ENCODE assay signal across 39 mouse cellular contexts in the genomic region with DNA sequence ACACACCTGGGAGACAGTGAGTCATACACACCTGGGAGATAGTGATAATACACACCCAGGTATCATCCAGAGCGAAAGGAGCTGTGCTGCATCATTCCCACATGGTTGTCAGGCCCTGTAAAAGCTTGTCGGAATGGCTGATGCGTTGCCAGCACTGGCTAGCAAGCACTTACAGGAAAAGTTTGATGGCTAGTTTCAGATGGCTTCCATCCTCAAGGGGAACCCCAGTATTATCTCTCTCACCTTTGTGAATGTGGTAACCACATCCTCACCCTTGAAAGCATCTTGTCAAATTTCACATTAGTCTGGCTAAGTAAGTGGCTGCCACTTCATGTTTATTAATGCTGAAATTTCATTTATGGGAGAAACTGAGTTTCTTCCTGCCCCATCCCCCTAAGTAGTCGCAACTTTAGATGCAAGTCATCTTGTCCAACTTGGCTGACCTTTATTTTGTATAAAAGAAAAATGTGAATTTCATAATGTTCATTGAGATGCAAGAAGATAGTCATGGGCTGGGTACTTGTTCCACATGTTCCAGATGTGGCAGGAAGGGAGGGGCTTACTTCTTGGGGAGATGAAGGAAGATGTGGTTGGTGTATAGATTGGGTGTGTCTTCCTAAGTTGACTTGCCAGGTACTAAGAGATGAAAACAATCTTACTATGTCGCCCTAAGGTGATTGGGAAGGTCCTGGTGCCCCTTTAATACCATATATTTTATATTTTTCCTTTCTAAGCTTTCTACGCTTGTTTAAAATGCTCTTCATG. TPM values are rescaled to one million over a fixed set of nuclear protein-coding genes. Genes with fewer than 3 reads are reported as not detected.
DNase-seq lines count a peak whose midpoint lies in the region; ATAC-seq and TF ChIP-seq lines count a peak whose summit lies in the region.
"Had no signal": no experiment of that assay in that cellular context is flagged by ENCODE, and none has a peak within 500 bp of the region (broad histone marks: within the 10 kb centered on the region; RNA-seq: fewer than 3 reads in every experiment).

No protein-coding gene starts in this region.

- no peaks in the 10 kb centered on the region for H3K9me3 ChIP-seq in intestine, postnatal 0 days (ENCODE audit: control insufficient read depth)
- H3K9me3 ChIP-seq in intestine, embryonic 16.5 days (ENCODE audit: control insufficient read depth, low read length): no peaks in the 10 kb centered on the region
- H3K9me3 ChIP-seq in liver, postnatal 0 days (ENCODE audit: low read length): no peaks in the 10 kb centered on the region
- H3K9me3 ChIP-seq: embryonic facial prominence, embryonic 10.5 days; embryonic facial prominence, embryonic 15.5 days; G1E; limb, embryonic 12.5 days; midbrain, embryonic 10.5 days; midbrain, embryonic 15.5 days; neural tube, embryonic 12.5 days had no signal

- no peak overlapping the region for H3K4me3 ChIP-seq in intestine, postnatal 0 days (ENCODE audit: low read depth, low read length)
- no peak overlapping the region for H3K4me3 ChIP-seq in intestine, embryonic 16.5 days (ENCODE audit: low read length)
- no peak overlapping the region for H3K4me3 ChIP-seq in liver, postnatal 0 days (ENCODE audit: low read depth, low read length)
- H3K4me3 ChIP-seq: embryonic facial prominence, embryonic 10.5 days; embryonic facial prominence, embryonic 15.5 days; heart, adult 2 months; left cerebral cortex, adult 2 months; limb, embryonic 12.5 days; midbrain, embryonic 10.5 days; midbrain, embryonic 15.5 days; neural tube, embryonic 12.5 days had no signal

- H3K4me1 ChIP-seq in intestine, postnatal 0 days (replicated peaks; ENCODE audit: control insufficient read depth, insufficient read depth, low read length): no peaks in the 10 kb centered on the region
- no peaks in the 10 kb centered on the region for H3K4me1 ChIP-seq in intestine, embryonic 16.5 days (ENCODE audit: control insufficient read depth, insufficient read depth, low read length)
- no peaks in the 10 kb centered on the region for H3K4me1 ChIP-seq in liver, postnatal 0 days (ENCODE audit: insufficient read depth)
- H3K4me1 ChIP-seq: embryonic facial prominence, embryonic 10.5 days; embryonic facial prominence, embryonic 15.5 days; limb, embryonic 12.5 days; midbrain, embryonic 10.5 days; midbrain, embryonic 15.5 days; neural tube, embryonic 12.5 days had no signal

- no peaks in the 10 kb centered on the region for H3K36me3 ChIP-seq in intestine, postnatal 0 days (ENCODE audit: control insufficient read depth, insufficient read depth)
- H3K36me3 ChIP-seq in intestine, embryonic 16.5 days (ENCODE audit: control insufficient read depth, insufficient read depth, low read length): no peaks in the 10 kb centered on the region
- no peaks in the 10 kb centered on the region for H3K36me3 ChIP-seq in liver, postnatal 0 days (replicated peaks; ENCODE audit: insufficient read depth, low read length)
- H3K36me3 ChIP-seq: embryonic facial prominence, embryonic 10.5 days; embryonic facial prominence, embryonic 15.5 days; G1E; limb, embryonic 12.5 days; midbrain, embryonic 10.5 days; midbrain, embryonic 15.5 days; neural tube, embryonic 12.5 days had no signal

- 0 out of 2 replicates have a peak overlapping the region, but pooled peaks have one; percentile 35 for H3K27ac ChIP-seq in intestine, postnatal 0 days (ENCODE audit: low read depth, low read length)
- H3K27ac ChIP-seq in intestine, embryonic 16.5 days (ENCODE audit: low read length): no peak overlapping the region
- H3K27ac ChIP-seq in liver, postnatal 0 days (ENCODE audit: low read depth): no peak overlapping the region
- H3K27ac ChIP-seq: embryonic facial prominence, embryonic 10.5 days; embryonic facial prominence, embryonic 15.5 days; heart, adult 2 months; left cerebral cortex, adult 2 months; limb, embryonic 12.5 days; liver, embryonic 14.5 days; midbrain, embryonic 10.5 days; midbrain, embryonic 15.5 days; neural tube, embryonic 12.5 days had no signal

- 80% methylated on average over 6 of the region's 6 CpGs for WGBS in intestine, postnatal 0 days
- 84% methylated on average over 6 of the region's 6 CpGs for WGBS in intestine, embryonic 16.5 days
- WGBS in liver, postnatal 0 days (ENCODE audit: insufficient replicate concordance): 78% methylated on average over 6 of the region's 6 CpGs

- peak; percentile 77 for DNase-seq in CD4-positive helper T cell, adult 2 months (ENCODE audit: low read depth, low spot score)
- peak; percentile 4 for DNase-seq in liver, postnatal 0 days
- no peak for DNase-seq in cerebellum, adult 9-10 months
- DNase-seq in gastrocnemius, postnatal 25 days: no peak
- DNase-seq: adrenal gland, postnatal 14 days; cerebellum, adult 11-12 months; cerebellum, postnatal 25 days; gastrocnemius, postnatal 36 days; heart, adult 2 months; kidney, adult 11 months; kidney, postnatal 14 days; lung, embryonic 14.5 days; lung, postnatal 14 days; right cerebral cortex, adult 18-20 months; right cerebral cortex, postnatal 4 days; thymus, postnatal 4 days had no signal

- no peak overlapping the region for H3K9ac ChIP-seq in intestine, postnatal 0 days (ENCODE audit: low read depth, low read length)
- H3K9ac ChIP-seq in intestine, embryonic 16.5 days (ENCODE audit: low read depth, low read length): no peak overlapping the region
- no peak overlapping the region for H3K9ac ChIP-seq in liver, postnatal 0 days (replicated peaks)
- H3K9ac ChIP-seq: embryonic facial prominence, embryonic 15.5 days; limb, embryonic 12.5 days; liver, embryonic 14.5 days; lung, embryonic 14.5 days; midbrain, embryonic 15.5 days; neural tube, embryonic 12.5 days had no signal

- no peak overlapping the region for H3K4me2 ChIP-seq in intestine, postnatal 0 days (replicated peaks; ENCODE audit: low read depth)
- H3K4me2 ChIP-seq in intestine, embryonic 16.5 days (ENCODE audit: low read depth, low read length): no peak overlapping the region
- H3K4me2 ChIP-seq in liver, postnatal 0 days (ENCODE audit: low read depth, low read length): no peak overlapping the region
- H3K4me2 ChIP-seq: embryonic facial prominence, embryonic 15.5 days; limb, embryonic 12.5 days; lung, embryonic 14.5 days; midbrain, embryonic 15.5 days; neural tube, embryonic 12.5 days had no signal

- no peak for TF ChIP-seq CTCF in intestine, postnatal 0 days (IDR thresholded peaks at IDR 0.05; ENCODE audit: low read depth)
- no peak for TF ChIP-seq CTCF in liver, postnatal 0 days (IDR thresholded peaks at IDR 0.05; ENCODE audit: low read depth)

- ATAC-seq in intestine, postnatal 0 days: no peak
- ATAC-seq in intestine, embryonic 16.5 days: no peak
- ATAC-seq in CD4-positive, CD25-positive, alpha-beta regulatory T cell, adult 4 months: peak; percentile 87
- ATAC-seq in liver, postnatal 0 days: no peak
- ATAC-seq: forebrain, embryonic 14.5 days; hindbrain, embryonic 16.5 days; midbrain, embryonic 15.5 days had no signal

- H3K27me3 ChIP-seq in intestine, postnatal 0 days (replicated peaks; ENCODE audit: control insufficient read depth, insufficient read depth, low read length): no peaks in the 10 kb centered on the region
- no peaks in the 10 kb centered on the region for H3K27me3 ChIP-seq in intestine, embryonic 16.5 days (replicated peaks; ENCODE audit: control insufficient read depth, insufficient read depth, low read length)
- H3K27me3 ChIP-seq in liver, postnatal 0 days (ENCODE audit: insufficient read depth, low read length): no peaks in the 10 kb centered on the region
- H3K27me3 ChIP-seq: embryonic facial prominence, embryonic 15.5 days; midbrain, embryonic 15.5 days; neural tube, embryonic 12.5 days had no signal

- TF ChIP-seq EP300 in liver, postnatal 0 days (IDR thresholded peaks at IDR 0.05; ENCODE audit: low read depth): no peak

RNA-seq across cellular contexts. Expression of a gene that starts 9.4 kb away (rescaled TPM):
- 1.6 TPM in 2 replicates for polyA plus RNA-seq in intestine, postnatal 0 days (2015; fragmentation: Nextera tagmentation; extraction: Ambion mirVana)
- 0.75 and 0.92 TPM in 2 replicates for polyA plus RNA-seq in intestine, embryonic 16.5 days (2015; fragmentation: Nextera tagmentation; extraction: Ambion mirVana)
- polyA plus RNA-seq in CD4-positive, CD25-positive, alpha-beta regulatory T cell, adult 4 months (2017; shearing (Covaris generic)): not detected
- polyA plus RNA-seq in liver, postnatal 0 days (2015; fragmentation: Nextera tagmentation; extraction: Ambion mirVana): 0.26 and 0.34 TPM in 2 replicates
- under 1 TPM in 1 of 2 experiments, not detected in 1; 0.21 TPM for total RNA-seq in gastrocnemius, postnatal 25 days (2021)
- total RNA-seq: layer of hippocampus, postnatal 10 days had no signal
- polyA plus RNA-seq: embryonic facial prominence, embryonic 10.5 days; G1E; hindbrain, embryonic 11.5 days; limb, embryonic 12.5 days; midbrain, embryonic 10.5 days; neural tube, embryonic 12.5 days; stomach, embryonic 14.5 days had no signal

RNA-seq across cellular contexts. Expression of a gene that starts 34.3 kb away (rescaled TPM):
- not detected in 2 replicates for polyA plus RNA-seq in intestine, postnatal 0 days (2015; fragmentation: Nextera tagmentation; extraction: Ambion mirVana)
- 0.05 and 0.15 TPM in 2 replicates for polyA plus RNA-seq in intestine, embryonic 16.5 days (2015; fragmentation: Nextera tagmentation; extraction: Ambion mirVana)
- under 1 TPM in 1 of 2 experiments, not detected in 1; 0.15 TPM for polyA plus RNA-seq in CD4-positive, CD25-positive, alpha-beta regulatory T cell, adult 4 months (2017; shearing (Covaris generic))
- 0.28 and 0.31 TPM in 2 replicates for polyA plus RNA-seq in liver, postnatal 0 days (2015; fragmentation: Nextera tagmentation; extraction: Ambion mirVana)
- total RNA-seq in gastrocnemius, postnatal 25 days (2021): not detected
- total RNA-seq: G1E; gastrocnemius, postnatal 36 days; heart, postnatal 25 days; left cerebral cortex, adult 2 months had no signal
- polyA plus RNA-seq: embryonic facial prominence, embryonic 10.5 days; embryonic facial prominence, embryonic 15.5 days; forebrain, embryonic 14.5 days; hindbrain, embryonic 11.5 days; hindbrain, embryonic 16.5 days; kidney, embryonic 14.5 days; limb, embryonic 12.5 days; lung, embryonic 14.5 days; midbrain, embryonic 15.5 days; neural tube, embryonic 12.5 days; stomach, embryonic 14.5 days had no signal

RNA-seq across cellular contexts. Expression of a gene that starts 57.4 kb away (rescaled TPM):
- not detected in 2 replicates for polyA plus RNA-seq in intestine, postnatal 0 days (2015; fragmentation: Nextera tagmentation; extraction: Ambion mirVana)
- polyA plus RNA-seq in intestine, embryonic 16.5 days (2015; fragmentation: Nextera tagmentation; extraction: Ambion mirVana): not detected in 2 replicates
- not detected for polyA plus RNA-seq in CD4-positive, CD25-positive, alpha-beta regulatory T cell, adult 4 months (2017; shearing (Covaris generic))
- polyA plus RNA-seq in liver, postnatal 0 days (2015; fragmentation: Nextera tagmentation; extraction: Ambion mirVana): 0.51 TPM in 1 of 2 replicates, not detected in the other
- not detected for total RNA-seq in gastrocnemius, postnatal 25 days (2021)
- total RNA-seq: adrenal gland, postnatal 14 days; G1E; heart, postnatal 25 days; layer of hippocampus, postnatal 10 days; left cerebral cortex, adult 2 months; left cerebral cortex, postnatal 25 days had no signal
- polyA plus RNA-seq: embryonic facial prominence, embryonic 10.5 days; embryonic facial prominence, embryonic 15.5 days; forebrain, embryonic 14.5 days; G1E; heart, adult 2 months; heart, embryonic 14.5 days; hindbrain, embryonic 11.5 days; hindbrain, embryonic 16.5 days; kidney, embryonic 14.5 days; limb, embryonic 12.5 days; lung, embryonic 14.5 days; midbrain, embryonic 10.5 days; midbrain, embryonic 15.5 days; neural tube, embryonic 12.5 days; stomach, embryonic 14.5 days; testis, adult 2 months; thymus, postnatal 0 days had no signal

RNA-seq across cellular contexts. Expression of a gene that starts 57.5 kb away (rescaled TPM):
- polyA plus RNA-seq in intestine, postnatal 0 days (2015; fragmentation: Nextera tagmentation; extraction: Ambion mirVana): 0.70 and 0.88 TPM in 2 replicates
- polyA plus RNA-seq in intestine, embryonic 16.5 days (2015; fragmentation: Nextera tagmentation; extraction: Ambion mirVana): 2.4 and 2.5 TPM in 2 replicates
- polyA plus RNA-seq in CD4-positive, CD25-positive, alpha-beta regulatory T cell, adult 4 months (2017; shearing (Covaris generic)): under 1 TPM; 0.56 to 0.70 TPM
- 5.1 and 6.1 TPM in 2 replicates for polyA plus RNA-seq in liver, postnatal 0 days (2015; fragmentation: Nextera tagmentation; extraction: Ambion mirVana)
- total RNA-seq in gastrocnemius, postnatal 25 days (2021): 1 to 10 TPM; 1.1 to 2.6 TPM

Comparison
In these comparisons a context has a peak if more than half of its experiments do, and no peak if none do; other contexts are left out.
1. DNase-seq: peak in CD4-positive helper T cell, adult 2 months (single experiment) and liver, postnatal 0 days (single experiment); none in cerebellum, adult 9-10 months (single experiment) and gastrocnemius, postnatal 25 days (single experiment).